Mouse (Mus musculus): Measurements from ENCODE around the gene Ifrd2. TPM values are rescaled to one million over a fixed set of nuclear protein-coding genes. Genes with fewer than 3 reads are reported as not detected.

Ifrd2 gene
- polyA plus RNA-seq, 1 experiment, result 45.3 TPM

DNA sequence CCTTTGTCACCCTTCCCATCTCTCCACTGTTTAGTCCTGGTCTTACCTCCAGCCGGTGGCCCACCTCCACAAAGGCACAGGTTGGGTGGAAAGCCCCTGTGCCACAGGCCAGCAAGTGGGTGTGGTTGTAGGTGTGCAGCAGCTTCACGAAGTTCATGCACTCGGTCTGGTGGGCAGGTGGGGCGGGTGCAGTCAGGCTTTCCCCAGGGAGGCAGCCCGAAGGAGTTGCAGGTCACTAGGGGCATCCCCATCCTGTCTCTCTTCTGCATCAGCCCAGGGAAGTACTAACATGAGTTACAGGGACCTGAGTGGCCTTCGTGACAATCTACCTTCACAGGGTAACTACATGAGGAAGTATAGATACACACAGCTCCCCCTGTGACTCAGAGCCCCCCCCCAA is 15.8 kb downstream of the Ifrd2 start:
- TF ChIP-seq CTCF (IDR thresholded peaks at IDR 0.05; ENCODE audit: low read depth, low read length) (no peak), EP300 (IDR thresholded peaks at IDR 0.05; ENCODE audit: insufficient read depth, low read depth, low read length) (no peak), POLR2A (IDR thresholded peaks at IDR 0.05; ENCODE audit: insufficient read depth, low read length) (no peak)
- no peak overlapping the region for H3K4me3 ChIP-seq (ENCODE audit: low read depth, low read length)
- peaks cover 11% of the 10 kb centered on the region for H3K4me1 ChIP-seq (ENCODE audit: control insufficient read depth, insufficient read depth, low read length)
- H3K36me3 ChIP-seq (ENCODE audit: control insufficient read depth, insufficient read depth, low read length, poor library complexity, severe bottlenecking), result no peaks in the 10 kb centered on the region
- H3K27ac ChIP-seq (ENCODE audit: insufficient read depth, low read length), result no peak overlapping the region
- H3K9ac ChIP-seq (ENCODE audit: low read depth, poor library complexity, severe bottlenecking), result no peak overlapping the region
- no peaks in the 10 kb centered on the region for H3K27me3 ChIP-seq (ENCODE audit: control insufficient read depth, insufficient read depth, low read length, poor library complexity, severe bottlenecking)
- H3K9me3 ChIP-seq (replicated peaks; ENCODE audit: control insufficient read depth, insufficient read depth, low read length, poor library complexity, severe bottlenecking), result no peaks in the 10 kb centered on the region

DNA sequence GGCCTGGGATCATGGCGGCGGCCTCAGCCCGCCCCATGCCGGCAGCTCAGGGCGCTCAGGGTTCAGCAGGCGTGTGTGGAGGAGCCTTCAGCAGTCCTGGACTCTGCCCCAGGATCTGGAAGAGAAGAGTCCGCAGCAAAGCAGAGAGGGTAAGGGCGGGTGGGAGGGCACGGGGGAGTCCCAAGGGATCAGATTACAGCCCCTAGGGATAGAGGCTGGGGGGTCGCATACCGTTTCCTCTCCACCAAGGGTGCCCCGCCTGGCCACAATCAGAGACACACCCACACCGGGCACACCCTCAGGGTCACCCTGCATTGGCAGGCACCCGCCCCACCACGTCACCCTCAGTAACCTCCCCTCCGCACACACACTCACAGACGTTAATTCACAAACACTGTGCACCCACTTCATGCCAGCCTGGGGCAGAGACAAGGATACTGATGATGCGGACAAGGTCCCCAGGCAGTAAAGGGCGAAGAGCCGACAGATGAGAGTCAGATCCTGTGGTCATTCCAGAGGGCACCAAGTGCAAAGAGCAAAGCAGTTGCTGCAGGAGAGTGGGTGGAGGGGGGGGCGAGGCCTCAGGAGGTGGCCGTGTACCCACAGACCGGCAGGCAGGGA is 17.7 kb downstream of the Ifrd2 start:
- H3K9me3 ChIP-seq (replicated peaks; ENCODE audit: control insufficient read depth, insufficient read depth, low read length, poor library complexity, severe bottlenecking), result no peaks in the 10 kb centered on the region
- peak overlapping the region; percentile 53 for H3K9ac ChIP-seq (ENCODE audit: low read depth, poor library complexity, severe bottlenecking)
- H3K36me3 ChIP-seq (ENCODE audit: control insufficient read depth, insufficient read depth, low read length, poor library complexity, severe bottlenecking), result no peaks in the 10 kb centered on the region
- H3K27ac ChIP-seq (ENCODE audit: insufficient read depth, low read length), result no peak overlapping the region
- H3K27me3 ChIP-seq (ENCODE audit: control insufficient read depth, insufficient read depth, low read length, poor library complexity, severe bottlenecking), result no peaks in the 10 kb centered on the region
- TF ChIP-seq EP300 (IDR thresholded peaks at IDR 0.05; ENCODE audit: insufficient read depth, low read depth, low read length) (peak; percentile 65; the same call in 1 of the 2 replicates), POLR2A (IDR thresholded peaks at IDR 0.05; ENCODE audit: insufficient read depth, low read length) (no peak)
- H3K4me3 ChIP-seq (ENCODE audit: low read depth, low read length), result peak overlapping the region; percentile 18; the same call in 1 of the 2 replicates
- peaks cover 17% of the 10 kb centered on the region for H3K4me1 ChIP-seq (ENCODE audit: control insufficient read depth, insufficient read depth, low read length)

DNA sequence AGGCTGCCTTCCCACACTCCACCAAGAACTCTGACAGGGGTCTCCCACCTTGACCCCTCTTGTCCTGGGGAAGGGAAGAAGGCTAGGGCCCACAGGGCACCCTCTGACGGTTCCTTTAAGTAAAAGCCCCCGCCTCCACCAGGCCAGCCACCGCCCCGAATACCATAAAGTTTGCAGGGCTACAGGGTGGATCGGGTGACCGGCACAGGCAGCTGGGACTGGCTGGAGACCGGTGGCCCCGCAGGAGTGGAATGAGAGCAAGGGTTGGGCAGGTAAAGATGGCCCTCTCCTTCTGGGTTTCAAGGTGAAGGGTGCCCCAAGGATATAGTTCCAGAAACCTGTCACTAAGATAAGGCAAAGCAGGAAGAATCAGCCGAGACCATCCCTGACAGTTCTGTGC is 19.1 kb downstream of the Ifrd2 start:
- Histone ChIP-seq H3K4me1 (ENCODE audit: control insufficient read depth, insufficient read depth, low read length) (peaks cover 15% of the 10 kb centered on the region), H3K27ac (ENCODE audit: insufficient read depth, low read length) (no peak overlapping the region), H3K9me3 (replicated peaks; ENCODE audit: control insufficient read depth, insufficient read depth, low read length, poor library complexity, severe bottlenecking) (no peaks in the 10 kb centered on the region), H3K9ac (ENCODE audit: low read depth, poor library complexity, severe bottlenecking) (no peak overlapping the region), H3K4me3 (ENCODE audit: low read depth, low read length) (no peak overlapping the region), H3K36me3 (ENCODE audit: control insufficient read depth, insufficient read depth, low read length, poor library complexity, severe bottlenecking) (no peaks in the 10 kb centered on the region), H3K27me3 (ENCODE audit: control insufficient read depth, insufficient read depth, low read length, poor library complexity, severe bottlenecking) (no peaks in the 10 kb centered on the region)
- no peak for TF ChIP-seq POLR2A (IDR thresholded peaks at IDR 0.05; ENCODE audit: insufficient read depth, low read length)
- no peak for TF ChIP-seq EP300 (IDR thresholded peaks at IDR 0.05; ENCODE audit: insufficient read depth, low read depth, low read length)
- no peak for TF ChIP-seq CTCF (IDR thresholded peaks at IDR 0.05; ENCODE audit: low read depth, low read length)

DNA sequence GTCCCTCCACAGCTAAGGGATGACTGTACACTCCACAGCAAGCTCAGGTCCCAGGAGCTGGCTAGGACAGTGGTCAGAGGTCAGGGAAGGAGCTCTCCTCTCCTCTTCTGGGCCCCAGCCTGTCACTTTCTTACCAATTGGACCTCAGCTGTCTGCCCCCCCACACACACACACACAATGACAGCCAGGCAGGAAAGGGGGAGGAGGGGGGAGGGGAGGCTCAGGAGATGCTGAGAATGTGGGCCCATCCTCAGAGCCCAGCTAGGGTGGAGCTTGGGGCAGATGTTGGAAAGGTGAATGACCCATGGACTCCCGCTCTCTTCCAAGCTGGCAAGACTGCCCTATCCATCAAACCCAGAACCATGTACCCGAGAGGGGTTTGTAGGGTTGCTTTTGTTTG is 19.6 kb downstream of the Ifrd2 start:
- Histone ChIP-seq H3K27ac (ENCODE audit: insufficient read depth, low read length) (no peak overlapping the region), H3K36me3 (ENCODE audit: control insufficient read depth, insufficient read depth, low read length, poor library complexity, severe bottlenecking) (no peaks in the 10 kb centered on the region), H3K4me1 (ENCODE audit: control insufficient read depth, insufficient read depth, low read length) (peaks cover 15% of the 10 kb centered on the region), H3K9me3 (replicated peaks; ENCODE audit: control insufficient read depth, insufficient read depth, low read length, poor library complexity, severe bottlenecking) (no peaks in the 10 kb centered on the region), H3K4me3 (ENCODE audit: low read depth, low read length) (no peak overlapping the region), H3K27me3 (ENCODE audit: control insufficient read depth, insufficient read depth, low read length, poor library complexity, severe bottlenecking) (no peaks in the 10 kb centered on the region), H3K9ac (ENCODE audit: low read depth, poor library complexity, severe bottlenecking) (no peak overlapping the region)
- TF ChIP-seq CTCF (IDR thresholded peaks at IDR 0.05; ENCODE audit: low read depth, low read length) (no peak), POLR2A (IDR thresholded peaks at IDR 0.05; ENCODE audit: insufficient read depth, low read length) (no peak), EP300 (IDR thresholded peaks at IDR 0.05; ENCODE audit: insufficient read depth, low read depth, low read length) (no peak)

DNA sequence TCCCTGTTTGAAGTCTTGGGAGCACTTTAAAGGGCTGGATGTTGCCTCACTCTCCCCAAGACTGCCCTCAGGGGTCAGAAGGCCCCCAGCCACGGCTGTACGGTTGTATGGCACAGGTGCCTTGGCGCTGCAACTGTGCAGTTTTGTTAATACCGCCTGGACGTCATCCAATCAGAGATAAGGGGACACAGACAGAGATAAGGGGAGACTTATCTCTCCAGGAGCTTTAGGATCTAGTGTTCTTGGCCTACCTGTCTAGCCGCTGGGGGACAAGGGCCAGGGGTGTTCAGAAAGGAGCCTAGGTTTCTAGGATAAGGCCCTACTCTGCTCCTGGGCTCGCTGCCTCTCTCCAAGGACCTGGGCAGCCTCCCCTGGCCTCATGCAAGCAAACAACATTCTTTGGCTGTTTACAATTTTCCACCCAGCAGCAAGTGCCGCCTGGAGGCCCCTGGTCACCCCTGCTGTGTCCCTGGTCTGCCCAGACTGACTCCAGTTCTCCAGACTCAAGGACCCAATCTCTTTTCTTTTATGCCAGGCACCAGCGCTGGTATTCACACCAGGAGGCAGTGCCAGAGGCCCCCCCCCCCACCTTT is 20.3 kb downstream of the Ifrd2 start:
- H3K27ac ChIP-seq (ENCODE audit: insufficient read depth, low read length), result no peak overlapping the region
- no peak overlapping the region for H3K9ac ChIP-seq (ENCODE audit: low read depth, poor library complexity, severe bottlenecking)
- no peak overlapping the region for H3K4me3 ChIP-seq (ENCODE audit: low read depth, low read length)
- H3K9me3 ChIP-seq (replicated peaks; ENCODE audit: control insufficient read depth, insufficient read depth, low read length, poor library complexity, severe bottlenecking), result no peaks in the 10 kb centered on the region
- no peak for TF ChIP-seq POLR2A (IDR thresholded peaks at IDR 0.05; ENCODE audit: insufficient read depth, low read length)
- no peak for TF ChIP-seq CTCF (IDR thresholded peaks at IDR 0.05; ENCODE audit: low read depth, low read length)
- TF ChIP-seq EP300 (IDR thresholded peaks at IDR 0.05; ENCODE audit: insufficient read depth, low read depth, low read length), result no peak
- H3K27me3 ChIP-seq (ENCODE audit: control insufficient read depth, insufficient read depth, low read length, poor library complexity, severe bottlenecking), result no peaks in the 10 kb centered on the region
- no peaks in the 10 kb centered on the region for H3K36me3 ChIP-seq (ENCODE audit: control insufficient read depth, insufficient read depth, low read length, poor library complexity, severe bottlenecking)
- peaks cover 15% of the 10 kb centered on the region for H3K4me1 ChIP-seq (ENCODE audit: control insufficient read depth, insufficient read depth, low read length)

DNA sequence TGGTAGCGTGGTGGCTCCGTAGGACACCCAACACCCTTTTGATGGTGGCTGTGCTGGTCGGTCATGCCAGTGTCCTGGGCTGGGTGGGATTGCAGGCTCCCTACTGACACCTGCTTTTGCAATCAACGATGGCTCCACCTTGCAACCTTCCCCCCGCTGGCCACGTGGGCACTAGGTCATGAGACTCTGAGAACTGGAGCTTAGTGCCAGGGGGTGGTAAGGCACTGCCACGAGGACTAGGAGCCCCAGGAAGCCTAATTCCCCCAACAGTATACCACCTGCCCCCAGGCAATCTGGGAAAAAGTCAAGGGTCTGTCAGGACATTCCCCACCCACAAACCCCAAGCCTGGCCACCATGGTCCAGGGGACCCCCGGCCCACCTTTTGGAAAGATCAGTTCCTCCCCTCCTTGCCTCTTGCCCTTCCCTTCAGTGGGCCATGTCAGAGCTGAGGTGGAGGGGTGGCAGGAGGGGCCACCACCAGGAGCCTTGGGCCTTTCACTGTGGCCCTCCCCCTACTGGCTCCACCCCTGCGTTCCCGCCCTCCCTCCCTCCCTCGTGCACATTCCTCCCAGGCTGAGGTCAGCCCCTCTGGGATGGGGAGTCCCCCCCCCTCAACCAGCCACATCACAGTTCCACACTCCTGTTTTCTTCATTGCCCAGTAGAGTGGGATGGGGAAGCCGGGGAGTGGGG is 21.4 kb downstream of the Ifrd2 start, which contains the start of gene Sema3b:
Gene Sema3b (minus strand): TSS at position 489 of the 692 bp plus-strand sequence.
- H3K9me3 ChIP-seq (replicated peaks; ENCODE audit: control insufficient read depth, insufficient read depth, low read length, poor library complexity, severe bottlenecking), result no peaks in the 10 kb centered on the region
- H3K9ac ChIP-seq (ENCODE audit: low read depth, poor library complexity, severe bottlenecking), result 0 out of 2 replicates have a peak within 1 kb of the TSS, but pooled peaks have one; percentile 15
- H3K27ac ChIP-seq (ENCODE audit: insufficient read depth, low read length), result no peak within 1 kb of the TSS
- H3K4me1 ChIP-seq (ENCODE audit: control insufficient read depth, insufficient read depth, low read length), result peaks cover 15% of the 10 kb centered on the region
- no peaks in the 10 kb centered on the region for H3K27me3 ChIP-seq (ENCODE audit: control insufficient read depth, insufficient read depth, low read length, poor library complexity, severe bottlenecking)
- no peak within 1 kb of the TSS; the same call in 1 of the 2 replicates for H3K4me3 ChIP-seq (ENCODE audit: low read depth, low read length)
- H3K36me3 ChIP-seq (ENCODE audit: control insufficient read depth, insufficient read depth, low read length, poor library complexity, severe bottlenecking), result no peaks in the 10 kb centered on the region
- TF ChIP-seq POLR2A (IDR thresholded peaks at IDR 0.05; ENCODE audit: insufficient read depth, low read length) (no peak), CTCF (IDR thresholded peaks at IDR 0.05; ENCODE audit: low read depth, low read length) (no peak), EP300 (IDR thresholded peaks at IDR 0.05; ENCODE audit: insufficient read depth, low read depth, low read length) (0 out of 2 replicates have a peak, but pooled peaks have one; percentile 36)
